Mouse (Mus musculus): ENCODE results near the gene Txndc5. TPM values are rescaled to one million over a fixed set of nuclear protein-coding genes. Genes with fewer than 3 reads are reported as not detected.

Gene Txndc5
- total and polyA plus RNA-seq, 2 experiments from 2014 or later: 78.8 to 111 TPM

DNA sequence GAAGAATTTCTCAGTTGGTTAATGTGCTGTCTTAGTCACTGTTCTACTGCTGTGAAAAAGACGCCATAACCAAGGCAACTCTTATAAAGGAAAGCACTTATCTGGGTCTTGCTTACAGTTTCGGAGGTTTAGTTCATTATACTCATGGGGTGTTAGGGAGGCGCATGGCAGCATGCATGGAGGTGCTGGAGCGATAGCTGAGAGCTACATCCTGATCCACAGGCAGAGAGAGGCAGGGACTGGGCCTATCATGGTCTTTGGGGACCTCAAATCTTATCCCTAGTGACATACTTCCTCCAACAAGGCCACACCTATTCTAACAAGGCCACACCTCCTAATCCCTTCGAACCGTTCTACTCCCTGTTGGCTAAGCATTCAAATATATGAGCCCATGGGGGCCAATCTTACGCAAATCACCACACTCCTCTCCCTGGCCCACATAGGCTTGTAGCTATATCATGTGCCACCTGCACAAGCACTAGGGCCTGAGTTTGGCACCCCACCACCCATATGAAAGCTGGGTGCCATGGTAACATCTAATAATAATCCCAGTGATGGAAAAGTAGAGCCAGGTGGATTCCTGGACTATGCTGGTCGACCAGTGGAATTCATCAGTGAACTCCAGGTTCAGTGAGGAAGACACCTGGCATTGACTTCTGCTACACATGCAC lies 15.0 kb upstream of the Txndc5 start:
- Histone ChIP-seq H3K4me1 (ENCODE audit: control insufficient read depth, insufficient read depth) (no peaks in the 10 kb centered on the region; the same call in 1 of the 2 replicates), H3K4me2 (ENCODE audit: low read depth, low read length) (no peak overlapping the region), H3K36me3 (replicated peaks; ENCODE audit: control insufficient read depth, insufficient read depth, low read length) (no peaks in the 10 kb centered on the region), H3K27ac (ENCODE audit: low read depth) (no peak overlapping the region), H3K4me3 (ENCODE audit: low read depth, low read length) (no peak overlapping the region), H3K27me3 (ENCODE audit: control insufficient read depth, insufficient read depth, low read length) (no peaks in the 10 kb centered on the region), H3K9ac (replicated peaks; ENCODE audit: low read depth, low read length) (no peak overlapping the region), H3K9me3 (replicated peaks; ENCODE audit: control insufficient read depth, low read length) (no peaks in the 10 kb centered on the region)
- DNase-seq (ENCODE audit: low spot score) (no peak), ATAC-seq (ENCODE audit: insufficient read depth, low read depth) (no peak)
- 83% methylated on average over 8 of the region's 8 CpGs for WGBS
- TF ChIP-seq CTCF (IDR thresholded peaks at IDR 0.05; ENCODE audit: low read depth) (no peak), EP300 (IDR thresholded peaks at IDR 0.05; ENCODE audit: low read depth) (no peak)

DNA sequence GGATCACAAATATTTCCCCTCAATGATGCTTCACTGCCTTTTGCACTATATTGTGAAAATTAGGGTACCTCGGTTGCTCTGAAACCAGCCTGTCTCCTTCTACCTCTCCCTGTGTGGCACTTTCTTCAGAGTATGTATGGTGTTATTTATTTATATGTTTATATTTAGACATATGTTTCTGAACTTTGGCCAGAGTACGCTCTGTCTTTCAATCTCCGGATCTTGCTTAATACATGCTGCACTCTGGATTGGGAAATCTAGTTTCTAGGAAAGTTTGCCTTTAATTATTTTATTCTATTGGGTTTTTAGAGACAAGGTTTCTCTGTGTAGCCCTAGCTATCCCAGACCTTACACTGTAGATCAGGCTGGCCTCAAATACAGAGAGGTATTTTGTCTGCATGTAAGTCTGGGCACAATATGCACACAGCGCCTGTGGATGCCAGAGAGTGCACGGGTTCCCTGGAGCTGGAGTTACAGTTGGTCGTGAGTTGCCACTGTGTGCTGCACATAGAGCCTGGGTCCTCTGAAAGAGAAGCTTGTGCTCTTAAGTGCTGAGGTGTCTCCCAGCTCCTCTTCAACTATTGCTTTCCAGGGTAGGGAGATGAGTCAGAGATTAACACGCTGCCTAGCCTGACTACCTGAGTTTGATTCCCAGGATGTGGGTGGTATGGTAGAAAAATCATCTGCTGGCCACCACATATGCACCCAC lies 10.7 kb upstream of the Txndc5 start:
- Histone ChIP-seq H3K9me3 (replicated peaks; ENCODE audit: control insufficient read depth, low read length) (no peaks in the 10 kb centered on the region), H3K4me2 (ENCODE audit: low read depth, low read length) (no peak overlapping the region), H3K27ac (ENCODE audit: low read depth) (no peak overlapping the region), H3K4me3 (ENCODE audit: low read depth, low read length) (no peak overlapping the region), H3K9ac (replicated peaks; ENCODE audit: low read depth, low read length) (no peak overlapping the region), H3K27me3 (ENCODE audit: control insufficient read depth, insufficient read depth, low read length) (no peaks in the 10 kb centered on the region), H3K36me3 (replicated peaks; ENCODE audit: control insufficient read depth, insufficient read depth, low read length) (no peaks in the 10 kb centered on the region), H3K4me1 (ENCODE audit: control insufficient read depth, insufficient read depth) (no peaks in the 10 kb centered on the region)
- TF ChIP-seq EP300 (IDR thresholded peaks at IDR 0.05; ENCODE audit: low read depth) (no peak), CTCF (IDR thresholded peaks at IDR 0.05; ENCODE audit: low read depth) (no peak)
- WGBS: 83% methylated on average over 7 of the region's 7 CpGs
- no peak for ATAC-seq (ENCODE audit: insufficient read depth, low read depth)
- DNase-seq (ENCODE audit: low spot score): no peak

- Histone ChIP-seq H3K27me3 (ENCODE audit: control insufficient read depth, insufficient read depth, low read length) (no peaks in the 10 kb centered on the region), H3K4me3 (ENCODE audit: low read depth, low read length) (no peak overlapping the region), H3K36me3 (replicated peaks; ENCODE audit: control insufficient read depth, insufficient read depth, low read length) (no peaks in the 10 kb centered on the region), H3K9ac (replicated peaks; ENCODE audit: low read depth, low read length) (no peak overlapping the region), H3K4me2 (ENCODE audit: low read depth, low read length) (no peak overlapping the region), H3K27ac (ENCODE audit: low read depth) (no peak overlapping the region), H3K9me3 (replicated peaks; ENCODE audit: control insufficient read depth, low read length) (no peaks in the 10 kb centered on the region), H3K4me1 (ENCODE audit: control insufficient read depth, insufficient read depth) (no peaks in the 10 kb centered on the region; the same call in 1 of the 2 replicates)
- ATAC-seq (ENCODE audit: insufficient read depth, low read depth): 0 out of 2 replicates have a peak, but pooled peaks have one; percentile 17
- no peak for DNase-seq (ENCODE audit: low spot score)
- TF ChIP-seq CTCF (IDR thresholded peaks at IDR 0.05; ENCODE audit: low read depth) (no peak), EP300 (IDR thresholded peaks at IDR 0.05; ENCODE audit: low read depth) (no peak)
These were observed 8.9 kb upstream of the Txndc5 start for GRCm38 (mm10) chr13:38537521-38537920.

GRCm38 (mm10) chr13:38534731-38535130 lies 6.1 kb upstream of the Txndc5 start:
- ATAC-seq (ENCODE audit: insufficient read depth, low read depth) (no peak), DNase-seq (ENCODE audit: low spot score) (no peak)
- H3K9ac ChIP-seq (replicated peaks; ENCODE audit: low read depth, low read length): no peak overlapping the region
- WGBS: 69% methylated on average over 6 of the region's 6 CpGs
- TF ChIP-seq CTCF (IDR thresholded peaks at IDR 0.05; ENCODE audit: low read depth): no peak
- no peak for TF ChIP-seq EP300 (IDR thresholded peaks at IDR 0.05; ENCODE audit: low read depth)
- H3K9me3 ChIP-seq (replicated peaks; ENCODE audit: control insufficient read depth, low read length): no peaks in the 10 kb centered on the region
- no peak overlapping the region for H3K27ac ChIP-seq (ENCODE audit: low read depth)
- no peaks in the 10 kb centered on the region for H3K36me3 ChIP-seq (replicated peaks; ENCODE audit: control insufficient read depth, insufficient read depth, low read length)
- H3K4me2 ChIP-seq (ENCODE audit: low read depth, low read length): no peak overlapping the region
- no peaks in the 10 kb centered on the region for H3K27me3 ChIP-seq (ENCODE audit: control insufficient read depth, insufficient read depth, low read length)
- H3K4me3 ChIP-seq (ENCODE audit: low read depth, low read length): no peak overlapping the region
- H3K4me1 ChIP-seq (ENCODE audit: control insufficient read depth, insufficient read depth): no peaks in the 10 kb centered on the region; the same call in 1 of the 2 replicates

- no peaks in the 10 kb centered on the region for H3K27me3 ChIP-seq (ENCODE audit: control insufficient read depth, insufficient read depth, low read length)
- TF ChIP-seq CTCF (IDR thresholded peaks at IDR 0.05; ENCODE audit: low read depth) (no peak), EP300 (IDR thresholded peaks at IDR 0.05; ENCODE audit: low read depth) (no peak)
- no peaks in the 10 kb centered on the region; the same call in 1 of the 2 replicates for H3K4me1 ChIP-seq (ENCODE audit: control insufficient read depth, insufficient read depth)
- H3K9ac ChIP-seq (replicated peaks; ENCODE audit: low read depth, low read length): no peak overlapping the region
- no peak for DNase-seq (ENCODE audit: low spot score)
- H3K27ac ChIP-seq (ENCODE audit: low read depth): no peak overlapping the region
- H3K9me3 ChIP-seq (replicated peaks; ENCODE audit: control insufficient read depth, low read length): no peaks in the 10 kb centered on the region
- no peaks in the 10 kb centered on the region for H3K36me3 ChIP-seq (replicated peaks; ENCODE audit: control insufficient read depth, insufficient read depth, low read length)
- no peak for ATAC-seq (ENCODE audit: insufficient read depth, low read depth)
- WGBS: 24% methylated on average over 6 of the region's 6 CpGs
- no peak overlapping the region for H3K4me3 ChIP-seq (ENCODE audit: low read depth, low read length)
- no peak overlapping the region for H3K4me2 ChIP-seq (ENCODE audit: low read depth, low read length)
These were observed 5.4 kb upstream of the Txndc5 start for GRCm38 (mm10) chr13:38534016-38534415.
